Mouse (Mus musculus) embryo, embryonic 11 days (tissue): Measurements from ENCODE around the gene Steap3.

ENCODE experiments used
- DNase-seq: peaks from one replicate; pipeline ENCODE4 v3.0.0-alpha.2; 2015

Gene Steap3

GRCm38 (mm10) chr1:120196724-120197123 is 75.8 kb downstream of the Steap3 start:
- no peak for DNase-seq

DNA sequence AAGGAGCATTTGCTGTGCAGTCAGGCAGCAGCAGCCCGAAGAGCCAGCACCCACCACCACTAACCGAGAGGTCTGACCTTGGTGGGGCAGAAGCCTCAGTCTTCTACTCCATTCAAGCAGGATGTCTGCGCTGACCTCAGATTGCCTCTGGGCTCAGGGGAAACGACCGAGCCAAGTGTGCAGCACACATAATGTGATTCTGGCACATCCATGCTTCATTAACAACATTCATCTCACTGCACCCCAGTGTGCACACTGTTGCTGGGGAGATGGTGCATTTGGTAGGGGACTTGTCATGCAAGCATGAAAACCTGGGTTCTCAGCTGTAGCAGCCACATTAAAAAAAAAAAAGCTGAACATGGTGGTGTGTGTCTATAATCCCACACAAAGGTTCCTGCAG is 76.6 kb downstream of the Steap3 start:
- no peak for DNase-seq

DNA sequence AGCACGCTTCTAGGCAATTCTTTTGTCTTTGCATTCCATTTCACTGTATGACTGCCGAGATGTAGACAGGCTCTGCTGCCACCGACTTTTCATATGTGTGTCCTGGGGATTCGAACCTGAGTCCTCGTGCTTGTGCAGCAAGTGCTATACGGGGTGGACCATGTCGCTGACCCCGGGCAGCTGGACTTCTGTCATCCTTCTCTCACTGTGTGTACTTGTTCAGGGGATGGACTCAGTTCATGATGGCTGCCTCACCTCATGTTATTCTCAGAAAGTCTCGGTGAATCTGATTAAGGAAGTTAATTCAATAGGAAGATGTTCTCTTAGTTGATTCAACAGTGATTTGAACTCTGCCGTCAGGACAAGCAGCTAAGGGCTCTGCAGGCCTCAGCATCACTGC is 78.9 kb downstream of the Steap3 start:
- DNase-seq, result no peak

DNA sequence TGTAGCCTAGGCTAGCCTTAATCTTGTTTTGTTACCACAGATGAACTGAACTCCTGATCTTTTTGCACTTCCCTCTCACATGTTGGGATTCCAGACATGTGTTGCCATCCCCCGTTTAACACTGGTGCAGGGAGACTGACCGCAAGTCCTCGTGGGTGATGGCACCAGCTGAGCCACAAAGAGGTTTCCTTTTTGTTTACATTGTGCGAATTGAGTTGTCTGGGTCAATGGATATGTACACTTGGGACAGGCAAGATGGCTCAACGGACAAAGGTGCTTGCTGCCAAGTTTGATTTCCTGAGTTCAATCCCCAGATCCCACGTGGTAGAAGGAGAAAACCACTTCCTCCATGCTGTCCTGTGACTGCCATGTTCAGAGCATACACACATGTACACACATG is 80.2 kb downstream of the Steap3 start:
- no peak for DNase-seq

DNA sequence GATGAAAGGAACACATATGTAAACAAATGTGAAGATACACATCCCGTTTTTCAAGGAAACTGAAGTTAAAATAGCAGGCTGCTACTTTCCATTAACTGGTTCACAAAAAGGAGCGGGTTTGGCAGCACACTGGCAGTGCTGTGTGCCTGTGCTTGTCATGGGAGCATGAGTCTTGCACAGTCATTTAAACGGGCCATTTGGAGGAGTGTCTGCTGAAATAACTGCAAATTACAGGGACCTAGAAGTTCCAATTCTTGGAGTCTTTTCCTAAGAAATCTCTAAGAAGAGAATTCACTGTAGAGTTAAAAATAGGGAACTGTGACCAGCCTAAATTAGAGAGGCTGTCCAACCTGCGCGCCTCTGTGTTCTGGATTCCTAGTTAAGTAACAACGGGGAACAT is 81.6 kb downstream of the Steap3 start:
- DNase-seq, result no peak

DNA sequence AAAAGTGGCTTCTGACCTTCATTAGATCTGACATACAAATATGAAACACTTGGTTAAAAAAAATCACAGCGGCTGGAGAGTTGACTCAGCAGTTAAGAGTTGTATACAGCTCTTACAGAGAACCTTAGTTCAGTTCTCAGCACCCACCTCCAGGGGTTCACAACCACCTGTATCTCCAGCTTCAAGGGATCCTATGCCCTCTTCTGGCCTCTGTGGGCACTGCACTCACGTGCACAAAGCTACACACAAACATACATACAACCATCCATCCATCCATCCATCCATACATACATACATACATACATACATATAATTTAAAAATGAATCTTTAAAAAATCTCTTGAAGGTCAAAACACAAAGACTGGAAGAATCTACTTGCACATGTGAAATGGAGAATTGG is 82.2 kb downstream of the Steap3 start:
- no peak for DNase-seq

DNA sequence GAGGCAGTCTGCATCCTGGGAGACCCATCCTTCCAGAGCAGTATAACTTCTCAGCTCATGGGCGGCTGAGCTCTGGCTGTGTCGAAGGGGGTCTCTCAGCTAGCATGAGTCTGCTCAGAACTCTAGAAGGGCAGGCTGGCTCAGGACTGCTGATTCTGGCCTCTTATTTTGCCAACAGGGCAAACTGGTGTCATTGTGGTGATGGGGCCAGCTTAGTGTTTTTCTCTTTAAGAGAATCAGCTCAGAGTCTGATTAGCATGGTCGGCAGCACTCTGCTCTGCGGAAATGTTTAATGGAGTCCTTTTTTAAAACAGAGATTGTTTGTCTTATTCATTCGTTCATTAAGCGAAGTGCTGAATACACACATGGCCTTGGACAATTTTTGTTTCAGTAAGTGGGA is 83.3 kb downstream of the Steap3 start:
- DNase-seq, result no peak

DNA sequence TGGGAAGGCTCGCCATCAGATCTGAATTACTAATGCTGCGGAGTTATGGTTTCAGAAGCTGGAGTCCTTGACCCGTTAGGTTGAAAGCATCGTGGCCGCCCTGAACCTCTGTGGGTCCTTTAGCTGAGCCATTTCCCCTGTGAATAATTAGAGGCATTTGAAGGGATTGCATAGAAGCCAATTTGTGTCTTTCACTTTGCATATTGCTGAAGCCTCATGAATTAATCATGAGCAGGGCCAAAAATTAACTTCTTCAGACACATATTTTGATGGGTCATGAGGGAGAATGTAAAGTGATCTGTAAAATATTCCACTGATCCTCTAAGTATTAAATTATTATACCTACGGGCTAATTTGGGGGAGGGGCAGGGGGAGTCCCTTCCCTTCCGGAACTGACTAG is 85.4 kb downstream of the Steap3 start:
- DNase-seq, result no peak

DNA sequence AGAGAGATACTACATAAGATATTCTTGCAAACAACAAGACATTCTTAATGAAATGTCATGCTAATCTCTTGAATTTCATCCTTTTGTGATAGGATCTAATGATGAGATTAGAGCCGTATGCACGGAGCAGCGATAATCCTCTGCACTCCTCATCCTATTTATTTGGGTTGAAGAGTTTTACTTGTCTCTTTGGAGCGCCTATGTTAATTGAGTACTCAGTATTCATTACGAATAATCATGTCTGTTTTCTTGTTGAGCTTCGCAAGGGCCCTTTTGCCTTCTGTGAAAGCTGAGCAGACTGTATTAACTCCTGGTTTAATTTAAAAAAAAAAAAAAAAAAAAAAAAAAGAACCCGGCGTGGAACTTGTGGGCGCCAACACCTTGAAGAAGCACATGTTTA is 85.8 kb downstream of the Steap3 start:
- DNase-seq, result no peak

GRCm38 (mm10) chr1:120186204-120186603 is 86.3 kb downstream of the Steap3 start:
- no peak for DNase-seq

DNA sequence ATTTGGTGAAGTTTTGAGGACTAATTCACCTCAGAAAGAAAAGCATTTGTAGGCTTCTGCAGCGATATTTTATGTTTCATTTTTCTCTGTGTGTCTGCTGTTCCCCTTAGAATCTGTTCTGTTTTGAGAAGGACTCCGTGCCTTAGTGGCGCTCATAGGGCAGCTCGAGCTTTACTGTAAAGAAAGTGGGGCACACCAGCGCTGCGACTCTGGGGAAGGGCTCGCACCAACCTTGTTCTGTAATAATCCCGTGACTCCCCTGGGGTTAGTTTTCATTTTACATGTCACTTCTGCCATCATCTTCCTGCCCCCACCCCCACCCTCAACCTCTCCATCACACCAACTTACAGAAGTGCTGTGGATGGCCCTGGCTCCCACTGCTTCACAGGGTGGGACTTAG is 95.4 kb downstream of the Steap3 start:
- DNase-seq, result no peak

DNA sequence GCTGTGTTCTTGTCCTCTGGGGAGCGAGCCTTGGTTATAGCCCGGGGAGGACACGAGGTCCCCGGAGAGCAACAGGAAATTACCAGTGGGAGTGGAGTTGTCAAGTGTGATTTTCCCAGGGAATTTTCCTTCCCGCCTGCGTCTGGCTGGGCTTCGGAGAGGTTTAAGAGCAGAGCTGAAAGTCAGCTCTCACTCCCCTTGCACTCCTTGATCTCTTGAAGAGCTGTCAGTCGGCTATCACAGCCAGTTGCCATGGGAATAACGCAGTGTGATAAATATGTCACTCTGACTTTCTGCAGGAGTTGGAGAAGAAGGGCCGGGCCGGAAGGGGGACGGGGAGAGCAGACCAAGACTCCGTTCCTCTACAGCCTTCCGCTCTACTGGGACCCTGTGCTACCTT is 96.2 kb downstream of the Steap3 start:
- peak; percentile 23 for DNase-seq

DNA sequence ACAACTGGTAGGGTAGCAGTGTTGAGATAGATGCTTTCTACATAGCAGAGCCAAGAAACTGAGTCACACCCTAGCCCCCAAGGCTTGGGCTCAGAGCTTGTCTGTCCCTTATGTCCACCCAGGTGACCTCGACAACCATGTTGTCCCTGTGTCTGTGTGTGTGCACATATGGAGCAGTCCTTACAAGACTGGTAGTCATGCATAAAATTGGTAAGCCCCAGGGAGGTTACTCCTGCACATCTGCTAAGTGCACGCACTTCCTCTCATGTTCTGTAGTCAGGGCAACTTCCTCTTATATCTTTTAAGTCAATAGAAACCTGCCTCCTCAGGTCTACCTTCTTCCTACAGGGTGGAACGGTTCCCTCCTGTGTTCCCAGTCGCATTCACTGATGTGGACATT is 97.5 kb downstream of the Steap3 start:
- DNase-seq, result no peak

DNA sequence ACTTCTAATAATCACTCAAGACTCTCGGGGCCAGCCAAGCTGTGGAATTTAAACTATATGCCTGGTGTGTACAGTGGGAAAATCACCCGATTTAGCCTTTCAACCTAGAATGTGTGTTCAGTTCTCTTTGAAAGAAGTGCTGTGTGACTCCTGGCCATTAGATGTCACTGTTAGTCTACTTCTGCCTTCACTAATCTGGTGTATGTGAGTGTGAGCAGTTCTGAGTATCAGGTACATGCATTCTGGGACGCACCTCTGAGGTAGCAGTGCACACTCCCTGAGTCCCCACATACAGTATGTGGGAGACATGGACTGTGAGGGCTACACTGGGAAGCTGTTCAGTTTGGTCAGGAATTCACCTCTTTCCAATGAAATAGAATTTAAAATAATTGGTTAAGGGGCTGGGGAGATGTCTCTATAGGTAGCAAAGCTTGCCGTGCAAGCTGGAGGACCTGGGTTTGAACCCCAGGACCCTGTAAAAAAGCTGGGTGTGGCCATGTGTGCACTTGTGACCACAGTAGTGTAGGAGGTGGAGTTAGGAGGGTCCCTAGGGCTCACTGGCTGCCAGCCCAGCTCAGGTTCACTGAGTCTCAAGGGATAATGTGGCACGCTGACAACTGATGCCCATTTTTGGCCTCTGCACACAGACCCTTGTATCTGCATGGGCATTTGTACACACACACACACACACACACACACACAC is 100.5 kb downstream of the Steap3 start:
- DNase-seq, result peak; percentile 38

- DNase-seq, result no peak
These were observed 102.2 kb downstream of the Steap3 start for GRCm38 (mm10) chr1:120170307-120170706.

GRCm38 (mm10) chr1:120168674-120169073 is 103.8 kb downstream of the Steap3 start:
- DNase-seq, result no peak

DNA sequence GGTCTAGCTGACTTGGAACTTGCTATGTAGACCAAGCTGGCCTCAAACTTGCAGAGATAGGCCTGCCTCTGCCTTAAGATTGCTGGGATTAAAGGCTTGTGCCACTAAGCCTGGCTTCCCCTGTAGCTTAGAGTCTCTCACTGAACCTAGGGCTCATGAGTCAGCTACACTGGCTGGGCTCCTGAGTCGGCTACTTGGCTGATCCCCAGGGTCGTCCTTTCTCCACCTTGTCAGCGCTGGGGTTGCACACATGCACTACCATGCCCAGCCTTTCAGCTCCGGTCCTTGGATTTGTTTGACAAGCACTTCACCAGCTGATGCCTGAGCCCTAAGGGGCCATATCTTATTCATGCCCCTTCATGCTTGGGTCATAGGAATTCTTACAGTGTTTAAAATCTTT is 104.5 kb downstream of the Steap3 start:
- no peak for DNase-seq

DNA sequence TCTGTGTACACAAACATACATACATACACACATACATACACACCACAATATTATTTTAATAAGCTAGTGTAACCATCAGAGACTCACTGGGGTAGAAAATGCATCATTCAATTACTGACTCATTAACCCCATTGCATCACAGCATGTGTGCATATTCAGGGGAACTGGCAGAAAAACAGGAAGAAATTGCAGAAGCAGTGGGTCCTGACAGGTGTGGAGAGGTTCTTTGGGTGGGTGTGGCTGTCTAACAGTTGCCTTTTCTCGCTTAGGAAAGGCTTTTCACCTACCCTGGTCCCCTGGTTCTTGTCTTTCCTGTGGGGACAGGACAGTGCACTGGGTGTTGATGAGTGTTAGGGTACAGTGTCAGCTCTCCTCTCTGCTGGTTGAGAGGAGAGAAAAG is 109.9 kb downstream of the Steap3 start:
- DNase-seq, result no peak

DNA sequence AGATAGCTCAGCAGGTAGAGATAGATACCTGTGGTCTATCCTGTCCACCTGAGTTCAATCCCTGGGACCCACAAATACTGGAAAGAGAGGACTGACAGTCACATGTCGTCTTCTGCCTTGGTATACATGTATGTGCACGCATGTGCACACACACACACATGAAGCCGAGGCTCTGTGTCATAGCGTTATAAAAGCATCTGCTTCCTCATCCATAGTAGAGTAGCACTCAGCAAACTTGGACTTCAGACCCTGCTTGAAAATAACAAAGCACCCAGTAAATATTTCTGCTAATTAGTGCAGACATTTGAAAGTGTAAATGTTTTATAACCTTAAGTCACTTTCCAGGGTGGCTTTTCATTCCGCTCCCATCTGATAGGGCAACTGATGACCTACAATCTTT is 111.0 kb downstream of the Steap3 start:
- DNase-seq, result no peak

DNA sequence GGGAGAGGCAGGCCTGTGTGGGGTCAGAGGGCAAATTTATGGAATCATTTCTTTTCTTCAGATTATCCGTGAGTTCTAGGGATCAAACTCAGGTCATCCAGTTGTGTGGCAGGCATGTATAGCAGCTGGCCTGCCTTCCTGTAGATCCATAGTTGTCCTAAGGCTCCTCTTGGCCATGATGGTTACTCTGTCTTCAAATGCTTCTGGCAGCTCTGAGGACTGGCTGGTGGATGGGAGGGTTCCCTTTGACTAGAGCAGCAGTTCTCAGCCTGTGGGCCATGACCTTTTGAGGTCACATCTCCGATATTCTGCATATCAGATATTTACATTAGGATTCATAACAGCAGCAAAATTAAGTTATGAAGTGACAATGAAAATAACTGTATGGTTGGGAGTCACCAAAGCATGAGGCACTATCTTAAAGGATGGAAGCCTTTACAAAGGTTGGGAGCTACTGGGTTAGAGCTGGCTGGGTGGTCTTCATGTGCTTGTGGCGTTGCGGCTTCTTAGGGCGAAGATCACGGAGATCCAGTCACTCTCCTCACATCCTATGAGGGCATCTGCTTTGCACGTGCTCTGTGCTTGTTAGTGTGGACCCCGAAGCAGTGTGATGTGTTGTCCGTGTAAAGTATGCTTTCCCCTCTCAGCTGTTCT is 113.9 kb downstream of the Steap3 start:
- DNase-seq, result no peak

- peak; percentile 59 for DNase-seq
These were observed 117.2 kb downstream of the Steap3 start for GRCm38 (mm10) chr1:120155325-120155724.

GRCm38 (mm10) chr1:120154232-120154631 is 118.3 kb downstream of the Steap3 start:
- peak; percentile 55 for DNase-seq

DNA sequence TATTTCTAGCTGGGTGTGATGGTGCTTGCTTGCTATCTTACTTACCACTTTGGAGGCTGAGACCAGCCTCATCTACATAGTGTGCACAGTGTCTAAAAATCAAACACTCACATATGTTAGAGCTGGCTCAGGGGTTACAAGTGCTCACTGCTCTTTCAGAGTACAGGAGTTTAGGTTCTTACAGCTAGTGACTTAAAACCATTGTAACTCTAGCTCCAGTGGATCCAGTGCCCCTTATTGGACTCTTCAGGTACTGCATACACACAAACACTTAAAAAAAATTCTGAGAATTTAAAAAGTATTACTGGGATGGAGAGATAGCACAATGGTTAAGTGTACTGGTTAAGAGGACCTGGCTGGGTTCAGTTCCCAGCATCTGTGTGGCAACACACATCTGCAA is 125.5 kb downstream of the Steap3 start:
- DNase-seq, result no peak

DNA sequence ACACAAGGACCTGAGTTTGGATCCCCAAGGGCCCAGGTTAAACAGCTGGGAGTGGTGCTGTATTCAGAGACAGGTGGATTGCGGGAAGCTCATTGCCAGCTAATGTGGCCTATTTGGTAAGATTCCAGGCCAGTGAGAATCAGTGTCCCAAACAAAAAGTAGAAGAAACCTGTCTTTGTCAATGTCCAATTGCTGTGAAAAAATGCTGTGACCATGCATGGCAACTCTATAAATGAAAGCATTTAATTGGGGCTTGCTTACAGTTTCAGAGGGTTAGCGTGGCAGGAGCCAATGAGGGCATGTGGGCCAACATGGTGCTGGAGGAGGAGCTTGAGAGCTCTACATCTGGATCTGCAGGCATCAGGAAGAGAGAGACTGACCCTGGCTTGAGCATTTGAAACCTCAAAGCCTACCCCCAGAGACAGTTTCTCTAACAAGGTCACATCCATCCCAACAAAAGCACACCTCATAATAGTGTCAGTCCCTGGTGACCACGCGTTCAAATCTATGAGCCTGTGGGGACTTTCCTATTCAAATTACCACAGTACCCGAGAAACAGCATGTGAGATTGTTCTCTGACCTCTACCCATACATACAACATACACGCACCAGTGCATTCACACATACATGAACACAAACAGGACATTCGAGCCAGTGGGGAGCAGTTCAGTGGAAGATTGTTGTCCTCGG is 126.8 kb downstream of the Steap3 start:
- DNase-seq, result no peak
